Mouse (Mus musculus): ENCODE results near the gene Usp17la.

DNA sequence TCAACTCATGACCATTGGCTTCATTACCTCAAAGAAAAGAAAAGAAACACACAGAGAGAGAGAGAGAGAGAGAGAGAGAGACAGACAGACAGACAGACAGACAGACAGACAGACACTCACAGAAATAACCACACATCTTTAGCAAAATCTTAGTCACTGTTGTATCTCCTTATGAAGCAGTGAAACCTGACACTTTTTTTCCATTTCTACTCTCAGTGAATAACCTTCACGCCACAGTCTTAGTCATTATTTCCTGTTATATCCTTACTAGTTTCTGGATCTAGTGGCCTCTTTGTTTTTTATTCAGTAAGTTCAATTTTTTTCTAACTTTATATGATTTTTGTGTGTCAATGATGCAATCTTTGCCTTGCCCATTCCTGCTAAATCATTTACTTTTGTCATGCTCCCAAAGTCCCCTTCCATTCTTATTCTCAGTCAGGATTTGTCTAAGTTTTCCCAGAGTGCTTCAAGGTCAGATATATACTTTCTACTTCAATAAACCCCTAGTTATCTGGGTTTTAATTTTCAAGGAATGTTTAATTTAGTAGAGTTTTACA, 13.0 kb upstream of the Usp17la start:
- TF ChIP-seq CTCF (IDR thresholded peaks at IDR 0.05; ENCODE audit: extremely low read depth, insufficient read depth, low read length) (no peak), POLR2A (IDR thresholded peaks at IDR 0.05; ENCODE audit: extremely low read depth, insufficient read depth, low read length) (no peak)
